Mouse (Mus musculus) kidney, adult 2 months (tissue): ENCODE measurements around the gene Ctnna2. TPM values are rescaled to one million over a fixed set of nuclear protein-coding genes. Genes with fewer than 3 reads are reported as not detected.

Experiments used
- DNase-seq: peaks from one replicate; pipeline ENCODE4 v3.0.0; 2021
- H3K27ac ChIP-seq: fragments of 200-500 bp; 2 replicates; pipeline ENCODE4 v1.5.1; 2012; ENCODE audit warnings: low read depth, low read length, control low read depth, inconsistent platforms; ENCODE audit not compliant: insufficient read depth
- H3K27me3 ChIP-seq: fragments of 200-500 bp; replicated peaks from 2 replicates; pipeline ENCODE4 v1.6.1; 2012; ENCODE audit warnings: mild to moderate bottlenecking, moderate library complexity, low read length, inconsistent platforms; ENCODE audit not compliant: control insufficient read depth, insufficient read depth
- H3K36me3 ChIP-seq: fragments of 200-500 bp; 2 replicates; pipeline ENCODE4 v1.6.1; 2012; ENCODE audit warnings: mild to moderate bottlenecking, moderate library complexity, low read length, inconsistent platforms; ENCODE audit not compliant: control insufficient read depth, insufficient read depth
- H3K4me1 ChIP-seq: fragments of 200-500 bp; 2 replicates; pipeline ENCODE4 v1.6.1; 2011; ENCODE audit warnings: low read length; ENCODE audit not compliant: control insufficient read depth, insufficient read depth
- H3K4me3 ChIP-seq: fragments of 200-500 bp; 2 replicates; pipeline ENCODE4 v1.5.1; 2011; ENCODE audit warnings: mild to moderate bottlenecking, low read depth, low read length, control low read depth; ENCODE audit not compliant: insufficient read depth
- CTCF ChIP-seq: fragments of 200-500 bp; conservative IDR thresholded peaks from 2 replicates; pipeline ENCODE4 v1.5.1; 2011; ENCODE audit warnings: low read depth, mild to moderate bottlenecking, control low read depth, low read length, moderate library complexity, mixed read lengths; ENCODE audit not compliant: insufficient read depth, insufficient read length
- POLR2A ChIP-seq: fragments of 200-500 bp; IDR thresholded peaks from one replicate; pipeline ENCODE4 v1.6.1; 2011; ENCODE audit warnings: low read depth, low read length, control low read depth
- WGBS: fragments of 180-500 bp; shearing (Covaris S2); methylation state at CpG from one replicate; pipeline ENCODE4 v1.1.7; 2018; 5-methylcytosine and 5-hydroxymethylcytosine counted together
- polyA plus RNA-seq: library from polyadenylated mRNA; depleted of rRNA; stranded (reverse); fragments of >200 nt; gene quantifications from 2 replicates; pipeline ENCODE4 v1.2.3, GENCODE M21; 2012

The Ctnna2 gene
- polyA plus RNA-seq, 1 experiment, result 0.80 TPM

DNA sequence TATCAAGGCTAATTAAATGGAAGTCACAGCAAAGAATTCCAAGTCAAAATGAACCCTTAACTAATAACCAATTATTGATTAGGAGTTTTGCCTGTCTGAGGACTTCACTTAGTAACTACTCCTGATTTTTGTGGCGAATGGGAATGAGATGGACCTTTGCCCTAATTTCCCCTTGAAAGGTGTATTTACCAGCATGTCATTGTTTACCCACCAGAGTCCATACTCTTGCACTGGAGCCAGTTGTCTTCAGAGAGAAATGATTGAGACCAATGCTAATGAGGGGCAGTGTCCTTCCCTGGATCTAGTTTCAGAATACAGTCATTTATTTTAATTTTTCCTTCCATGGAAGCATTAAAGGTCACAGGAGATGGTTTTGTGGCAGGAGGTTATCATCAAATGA lies 881.0 kb downstream of the Ctnna2 start:
- no peak for DNase-seq

DNA sequence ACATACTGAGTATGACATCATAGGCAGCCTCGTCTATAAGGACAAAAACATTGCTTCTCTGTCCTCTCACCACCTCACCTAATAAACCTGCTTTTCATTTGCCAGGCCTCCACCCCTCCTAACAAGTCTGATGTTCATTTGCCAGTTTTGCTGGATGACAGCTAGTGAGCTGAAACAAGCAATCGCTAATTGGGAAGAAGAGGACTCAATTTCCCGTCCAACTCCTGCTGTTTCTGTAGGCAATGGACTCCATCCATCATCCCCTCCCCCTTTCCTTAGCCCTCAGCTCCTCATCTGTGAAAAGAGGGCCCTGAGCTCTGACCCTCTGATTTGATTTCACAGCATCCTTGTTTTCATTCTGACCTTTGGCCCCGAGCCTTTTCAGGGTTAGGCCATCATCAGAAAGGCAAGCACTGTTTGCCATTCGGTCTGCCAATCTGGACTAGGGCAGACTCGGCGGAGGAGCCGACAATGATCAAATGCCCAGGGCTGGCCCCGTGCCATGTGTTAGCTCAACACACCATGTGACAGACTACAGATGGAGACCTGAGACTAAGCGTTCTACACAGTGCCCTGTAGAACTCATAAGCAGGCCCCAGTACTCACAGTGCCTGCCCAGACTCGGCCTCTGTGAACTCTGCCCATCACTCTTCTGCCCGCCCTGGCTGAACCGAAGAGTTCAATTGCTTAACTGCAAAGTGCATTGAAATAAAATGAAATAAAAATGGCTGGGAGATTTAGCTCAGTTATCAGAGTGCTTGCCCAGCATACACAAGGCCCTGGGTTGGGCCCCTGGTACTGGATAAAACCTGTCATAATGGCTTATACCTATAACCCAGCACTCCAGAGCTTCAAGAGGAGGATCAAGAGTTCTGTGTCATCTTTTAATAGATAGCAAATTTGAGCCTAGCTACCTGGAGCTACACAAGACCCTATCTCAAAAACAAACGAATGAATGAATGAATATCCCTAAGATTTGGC lies 903.8 kb downstream of the Ctnna2 start:
- Histone ChIP-seq H3K4me3 (no peak overlapping the region), H3K36me3 (no peaks in the 10 kb centered on the region), H3K27me3 (no peaks in the 10 kb centered on the region), H3K4me1 (peaks cover 2% of the 10 kb centered on the region; the same call in 1 of the 2 replicates), H3K27ac (no peak overlapping the region)
- peak; percentile 92 for DNase-seq
- WGBS, result 43% methylated on average over 14 of the region's 14 CpGs
- TF ChIP-seq CTCF (no peak), POLR2A (no peak)

More for the DNA sequence above, 881.0 kb downstream of the Ctnna2 start:
- no peaks in the 10 kb centered on the region for H3K36me3 ChIP-seq
- TF ChIP-seq POLR2A, result no peak
- no peak for TF ChIP-seq CTCF
- H3K4me1 ChIP-seq, result no peaks in the 10 kb centered on the region
- H3K27ac ChIP-seq, result no peak overlapping the region
- 92% methylated on average over 1 of the region's 1 CpGs for WGBS
- H3K4me3 ChIP-seq, result no peak overlapping the region
- no peaks in the 10 kb centered on the region for H3K27me3 ChIP-seq

DNA sequence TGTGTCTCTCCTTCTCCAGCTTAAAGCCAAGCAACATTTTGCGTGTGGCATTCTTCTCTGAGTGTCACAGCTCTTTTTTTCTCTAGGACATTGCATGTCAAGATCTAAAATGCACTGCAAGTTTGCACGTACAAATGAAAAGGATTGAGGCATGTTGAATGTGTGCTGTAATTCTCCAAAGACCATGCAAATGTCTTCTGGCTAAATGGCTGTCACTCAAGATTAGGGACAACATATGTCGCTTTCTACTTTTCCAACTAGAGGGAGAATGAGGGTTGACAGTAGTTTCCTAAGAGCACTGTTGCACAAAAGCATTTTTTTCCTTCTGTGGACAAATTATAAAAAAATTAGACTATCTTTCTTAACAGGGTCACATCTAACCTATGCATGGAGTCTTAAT lies 909.9 kb downstream of the Ctnna2 start:
- 85% methylated on average over 3 of the region's 3 CpGs for WGBS
- no peak for DNase-seq
- no peaks in the 10 kb centered on the region for H3K36me3 ChIP-seq
- no peak for TF ChIP-seq CTCF
- TF ChIP-seq POLR2A, result no peak
- no peaks in the 10 kb centered on the region for H3K27me3 ChIP-seq
- no peak overlapping the region for H3K27ac ChIP-seq
- no peak overlapping the region for H3K4me3 ChIP-seq
- no peaks in the 10 kb centered on the region for H3K4me1 ChIP-seq

DNA sequence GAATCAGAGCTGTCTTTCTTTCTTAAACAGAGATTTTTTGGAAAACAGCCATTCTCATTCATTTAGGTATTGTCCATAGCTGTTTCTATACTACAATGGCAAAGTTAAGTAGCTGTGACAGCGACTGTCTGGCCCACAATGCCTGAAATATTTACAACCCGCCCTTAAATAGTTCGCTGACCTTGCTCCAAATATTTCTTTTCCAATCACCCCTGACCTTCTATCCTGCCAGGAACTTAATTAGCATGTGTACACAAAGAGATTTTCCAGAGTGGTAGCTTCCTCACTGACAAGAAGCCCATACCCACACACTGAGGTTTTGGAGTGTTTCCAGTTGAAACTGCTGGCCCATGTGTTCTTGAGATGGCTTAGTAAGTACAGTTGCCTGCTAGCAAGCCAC lies 928.8 kb downstream of the Ctnna2 start:
- no peak for DNase-seq
- WGBS, result 43% methylated on average over 3 of the region's 3 CpGs
- H3K4me3 ChIP-seq, result no peak overlapping the region
- H3K27ac ChIP-seq, result no peak overlapping the region
- no peaks in the 10 kb centered on the region for H3K4me1 ChIP-seq
- TF ChIP-seq POLR2A, result no peak
- no peak for TF ChIP-seq CTCF
- no peaks in the 10 kb centered on the region for H3K27me3 ChIP-seq
- no peaks in the 10 kb centered on the region for H3K36me3 ChIP-seq

DNA sequence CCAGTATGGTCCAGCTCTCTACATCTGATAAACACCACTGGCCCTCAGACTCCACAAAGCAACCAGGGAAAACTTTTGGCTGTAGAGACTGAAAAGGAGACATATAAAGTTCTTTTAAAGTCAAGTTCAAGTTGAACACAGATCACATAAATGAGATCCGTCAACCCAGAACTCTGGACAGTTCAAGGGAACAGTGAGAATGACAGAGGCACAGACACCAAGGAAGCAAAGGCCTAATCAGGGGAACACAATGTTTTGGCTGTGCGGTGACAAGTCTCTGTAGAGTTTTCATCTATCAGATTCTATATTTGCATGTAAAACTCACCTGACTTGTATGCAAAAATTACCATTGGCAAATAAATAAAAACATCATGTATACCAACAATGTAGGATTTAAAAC lies 929.3 kb downstream of the Ctnna2 start:
- no peaks in the 10 kb centered on the region for H3K36me3 ChIP-seq
- no peak for DNase-seq
- 91% methylated on average over 2 of the region's 2 CpGs for WGBS
- H3K4me1 ChIP-seq, result no peaks in the 10 kb centered on the region
- TF ChIP-seq CTCF, result no peak
- no peak for TF ChIP-seq POLR2A
- H3K4me3 ChIP-seq, result no peak overlapping the region
- H3K27ac ChIP-seq, result no peak overlapping the region
- H3K27me3 ChIP-seq, result no peaks in the 10 kb centered on the region

DNA sequence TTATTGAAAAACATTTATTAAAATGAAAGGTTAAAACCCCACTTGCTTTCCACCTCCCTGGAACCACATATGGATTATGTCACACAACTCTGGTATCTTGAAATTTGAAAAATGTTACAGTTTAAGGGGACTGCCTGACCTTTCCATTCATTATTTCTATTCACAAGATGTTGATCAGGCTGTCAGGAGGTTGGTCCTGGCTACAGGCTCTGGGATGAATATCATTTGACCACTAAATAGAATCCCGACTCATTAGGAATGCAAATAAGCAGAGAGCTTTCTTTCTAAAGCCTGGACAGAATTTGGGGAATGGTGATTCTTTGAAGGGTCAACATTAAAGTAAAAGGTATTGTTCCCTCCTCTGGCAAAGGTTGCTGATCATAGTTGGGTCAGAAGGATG lies 931.9 kb downstream of the Ctnna2 start:
- Histone ChIP-seq H3K27ac (no peak overlapping the region), H3K27me3 (no peaks in the 10 kb centered on the region), H3K4me1 (no peaks in the 10 kb centered on the region), H3K4me3 (no peak overlapping the region), H3K36me3 (no peaks in the 10 kb centered on the region)
- no peak for TF ChIP-seq CTCF
- no peak for TF ChIP-seq POLR2A
- 69% methylated on average over 1 of the region's 1 CpGs for WGBS
- no peak for DNase-seq

DNA sequence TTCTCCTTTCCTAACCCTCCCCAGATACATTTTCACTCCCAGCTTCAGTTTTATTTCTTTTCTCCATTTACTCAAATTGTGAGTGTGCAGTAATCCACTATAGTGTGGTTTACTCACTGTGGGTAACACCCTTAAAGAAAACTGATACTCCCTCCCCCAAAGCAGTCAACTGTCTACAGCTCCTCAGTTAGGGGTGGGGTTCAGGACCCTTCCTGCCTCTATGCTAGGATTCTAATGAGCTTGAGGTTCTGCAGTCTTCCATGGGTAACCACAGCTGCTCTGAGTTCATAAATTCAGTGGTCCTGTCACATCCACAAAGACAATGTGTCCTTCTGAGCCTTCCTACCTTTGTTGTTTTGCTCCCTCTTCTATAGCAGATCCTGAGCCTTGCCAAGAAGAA lies 954.4 kb downstream of the Ctnna2 start:
- Histone ChIP-seq H3K27me3 (no peaks in the 10 kb centered on the region), H3K36me3 (no peaks in the 10 kb centered on the region), H3K4me1 (no peaks in the 10 kb centered on the region), H3K27ac (no peak overlapping the region), H3K4me3 (no peak overlapping the region)
- TF ChIP-seq POLR2A, result no peak
- no peak for TF ChIP-seq CTCF
- no peak for DNase-seq

DNA sequence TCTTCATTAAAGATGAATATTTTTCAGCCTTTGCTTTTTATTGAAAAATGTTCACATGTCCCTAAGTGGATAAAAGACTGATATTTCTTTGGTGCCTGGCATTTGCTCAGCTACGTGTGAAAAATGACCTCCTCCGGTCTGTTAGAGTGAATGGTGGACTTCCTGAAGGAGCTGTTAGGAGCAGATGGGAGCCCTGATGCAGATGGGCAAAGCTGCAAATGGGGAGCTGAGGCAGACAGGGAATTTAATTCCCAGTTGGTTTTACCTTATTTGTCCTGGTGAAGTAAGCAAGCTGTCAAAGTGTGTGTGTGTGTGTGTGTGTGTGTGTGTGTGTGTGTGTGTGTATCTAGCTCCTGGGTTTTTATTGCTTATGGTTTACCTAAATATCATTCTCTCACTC lies 966.3 kb downstream of the Ctnna2 start:
- TF ChIP-seq POLR2A, result no peak
- TF ChIP-seq CTCF, result no peak

More for the DNA sequence above, 966.3 kb downstream of the Ctnna2 start:
- Histone ChIP-seq H3K4me3 (no peak overlapping the region), H3K27ac (no peak overlapping the region), H3K4me1 (no peaks in the 10 kb centered on the region), H3K27me3 (no peaks in the 10 kb centered on the region), H3K36me3 (no peaks in the 10 kb centered on the region)
- 71% methylated on average over 2 of the region's 2 CpGs for WGBS
- no peak for DNase-seq
